Mouse (Mus musculus) thymus, adult 2 months (tissue): Measurements from ENCODE around the gene Lancl3. TPM values are rescaled to one million over a fixed set of nuclear protein-coding genes. Genes with fewer than 3 reads are reported as not detected.
A peak's percentile ranks its signal among the peaks of the same experiment; 100 is the strongest.

Experiments
- DNase-seq: peaks from one replicate; pipeline ENCODE4 v3.0.0; 2021
- H3K27ac ChIP-seq: fragments of 200-500 bp; 2 replicates; pipeline ENCODE4 v1.5.1; 2012; ENCODE audit warnings: low read length, control low read depth; ENCODE audit not compliant: control insufficient read depth, insufficient read depth
- H3K27me3 ChIP-seq: fragments of 200-500 bp; 2 replicates; pipeline ENCODE4 v1.6.1; 2012; ENCODE audit warnings: mild to moderate bottlenecking, low read length, moderate library complexity, mixed read lengths; ENCODE audit not compliant: control insufficient read depth, insufficient read depth
- H3K36me3 ChIP-seq: fragments of 200-500 bp; 2 replicates; pipeline ENCODE4 v1.6.1; 2012; ENCODE audit warnings: mild to moderate bottlenecking, low read length, moderate library complexity; ENCODE audit not compliant: control insufficient read depth, insufficient read depth
- H3K4me1 ChIP-seq: fragments of 200-500 bp; replicated peaks from 2 replicates; pipeline ENCODE4 v1.6.1; 2012; ENCODE audit warnings: low read length; ENCODE audit not compliant: control insufficient read depth, insufficient read depth
- H3K4me3 ChIP-seq: fragments of 200-500 bp; 2 replicates; pipeline ENCODE4 v1.5.1; 2012; ENCODE audit warnings: mild to moderate bottlenecking, low read length, control low read depth, moderate library complexity; ENCODE audit not compliant: control insufficient read depth, insufficient read depth
- CTCF ChIP-seq: fragments of 200-500 bp; IDR thresholded peaks from 2 replicates; pipeline ENCODE4 v1.5.1; 2012; ENCODE audit warnings: mild to moderate bottlenecking, control low read depth, low read length, moderate library complexity, borderline replicate concordance; ENCODE audit not compliant: control insufficient read depth, poor library complexity, insufficient read depth; ENCODE audit errors: extremely low read depth
- POLR2A ChIP-seq: fragments of 200-500 bp; IDR thresholded peaks from 2 replicates; pipeline ENCODE4 v1.6.1; 2012; ENCODE audit warnings: mild to moderate bottlenecking, low read length, control low read depth, moderate library complexity; ENCODE audit not compliant: control insufficient read depth, poor library complexity, insufficient read depth; ENCODE audit errors: extremely low read depth
- WGBS: fragments of 180-500 bp; shearing (Covaris S2); methylation state at CpG from one replicate; pipeline ENCODE4 v1.1.7; 2018; 5-methylcytosine and 5-hydroxymethylcytosine counted together
- polyA plus RNA-seq: library from polyadenylated mRNA; depleted of rRNA; stranded (reverse); fragments of >200 nt; gene quantifications from 2 replicates; pipeline ENCODE4 v1.2.3, GENCODE M21; 2012

The Lancl3 gene
- polyA plus RNA-seq, 1 experiment = 0.31 TPM

GRCm38 (mm10) chrX:9254901-9255300 lies 55.2 kb downstream of the Lancl3 start:
- no peak overlapping the region for H3K27ac ChIP-seq
- TF ChIP-seq CTCF (no peak), POLR2A (no peak)
- WGBS = 97% methylated on average over 3 of the region's 3 CpGs

DNA sequence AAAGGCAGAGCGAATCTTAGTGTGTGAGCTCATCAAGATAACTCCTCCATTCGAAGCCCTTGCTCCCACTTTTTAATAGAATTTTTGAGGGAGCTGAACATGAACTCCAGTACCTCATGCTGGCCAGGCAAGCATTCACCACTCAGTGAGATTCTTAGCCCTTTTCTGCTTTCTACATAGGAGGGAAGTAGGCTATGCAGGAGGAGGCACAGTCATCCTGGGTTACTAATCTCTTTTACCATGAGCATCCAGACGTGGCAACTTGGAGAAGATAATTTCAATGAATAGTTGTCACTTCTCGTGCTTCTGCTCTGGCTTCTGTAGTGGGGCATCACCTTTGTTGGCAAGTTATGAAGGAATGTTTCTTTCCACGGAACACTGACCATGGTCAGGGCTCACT lies 57.1 kb downstream of the Lancl3 start, which contains the start of gene Gm14862:
Gm14862 (minus strand) TSS at position 134 of the 400 bp plus-strand sequence.
- TF ChIP-seq CTCF (no peak), POLR2A (no peak)
- Histone ChIP-seq H3K4me1 (no peaks in the 10 kb centered on the region), H3K27ac (no peak within 1 kb of the TSS), H3K27me3 (no peaks in the 10 kb centered on the region), H3K4me3 (no peak within 1 kb of the TSS), H3K36me3 (no peaks in the 10 kb centered on the region)
- no peak for DNase-seq
- 96% methylated on average over 5 of the region's 5 CpGs for WGBS

More at GRCm38 (mm10) chrX:9254901-9255300, 55.2 kb downstream of the Lancl3 start:
- Histone ChIP-seq H3K4me1 (no peaks in the 10 kb centered on the region), H3K36me3 (no peaks in the 10 kb centered on the region), H3K4me3 (no peak overlapping the region), H3K27me3 (no peaks in the 10 kb centered on the region)
- no peak for DNase-seq

- no peak overlapping the region for H3K4me3 ChIP-seq
- no peak for TF ChIP-seq CTCF
- no peak for TF ChIP-seq POLR2A
- 84% methylated on average over 7 of the region's 7 CpGs for WGBS
- no peaks in the 10 kb centered on the region for H3K36me3 ChIP-seq
- H3K27me3 ChIP-seq = no peaks in the 10 kb centered on the region
- no peak overlapping the region for H3K27ac ChIP-seq
- H3K4me1 ChIP-seq = no peaks in the 10 kb centered on the region
- DNase-seq = no peak
Observed at GRCm38 (mm10) chrX:9257831-9258230, 58.1 kb downstream of the Lancl3 start.

- H3K27me3 ChIP-seq = no peaks in the 10 kb centered on the region
- TF ChIP-seq POLR2A (no peak), CTCF (no peak)
- no peak for DNase-seq
- H3K27ac ChIP-seq = no peak overlapping the region
- H3K36me3 ChIP-seq = no peaks in the 10 kb centered on the region
- H3K4me1 ChIP-seq = no peaks in the 10 kb centered on the region
- no peak overlapping the region for H3K4me3 ChIP-seq
- WGBS = 76% methylated on average over 1 of the region's 1 CpGs
Observed at GRCm38 (mm10) chrX:9259267-9259666, 59.6 kb downstream of the Lancl3 start.

GRCm38 (mm10) chrX:9271112-9271511 lies 71.4 kb downstream of the Lancl3 start:
- no peak for DNase-seq
- Histone ChIP-seq H3K27ac (no peak overlapping the region), H3K4me1 (0 out of 2 replicates have a peak, but pooled peaks cover 4% of the 10 kb centered on the region), H3K27me3 (no peaks in the 10 kb centered on the region), H3K4me3 (no peak overlapping the region), H3K36me3 (no peaks in the 10 kb centered on the region)
- TF ChIP-seq CTCF (no peak), POLR2A (no peak)
- WGBS = 97% methylated on average over 3 of the region's 3 CpGs

DNA sequence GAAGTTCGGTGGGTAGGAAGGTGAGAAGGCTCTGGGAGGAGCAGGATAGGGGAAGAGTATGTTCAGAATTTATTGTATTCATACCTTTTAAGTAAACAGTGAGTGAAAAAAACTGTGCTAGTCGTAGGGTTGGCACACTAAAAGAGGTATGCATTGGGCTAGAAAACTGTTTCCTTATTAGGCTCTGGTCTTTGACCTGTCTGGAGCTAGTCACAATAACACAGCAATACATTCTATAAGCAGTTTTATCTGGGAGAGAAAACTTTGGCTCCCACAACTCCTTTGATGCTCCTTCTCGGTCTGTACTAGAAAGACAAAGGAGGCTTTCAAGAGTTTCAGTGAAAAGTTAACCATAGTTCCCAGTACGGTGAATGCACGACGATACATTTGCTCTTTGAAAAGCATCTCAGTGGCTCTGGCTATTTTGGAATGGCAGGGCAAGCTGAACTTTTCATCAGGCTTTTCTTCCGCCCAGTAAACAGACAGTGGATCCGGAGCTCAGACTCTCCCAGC lies 72.3 kb downstream of the Lancl3 start:
- H3K4me1 ChIP-seq = 0 out of 2 replicates have a peak, but pooled peaks cover 4% of the 10 kb centered on the region
- no peak for DNase-seq
- H3K27ac ChIP-seq = no peak overlapping the region
- H3K36me3 ChIP-seq = no peaks in the 10 kb centered on the region
- TF ChIP-seq POLR2A (no peak), CTCF (no peak)
- H3K27me3 ChIP-seq = no peaks in the 10 kb centered on the region
- WGBS = 7% methylated on average over 8 of the region's 8 CpGs
- H3K4me3 ChIP-seq = peak overlapping the region; percentile 91
